Mouse (Mus musculus): ENCODE measurements around the gene Elob. TPM values are rescaled to one million over a fixed set of nuclear protein-coding genes. Genes with fewer than 3 reads are reported as not detected.

The Elob gene
- polyA plus RNA-seq, 2 experiments, result 739 to 1,221 TPM

GRCm38 (mm10) chr17:23815641-23816040 lies 13.3 kb downstream of the Elob start:
- Histone ChIP-seq H3K9ac (ENCODE audit: low read depth, low read length, severe bottlenecking) (no peak overlapping the region), H3K27ac (replicated peaks; ENCODE audit: low read depth, low read length) (no peak overlapping the region), H3K4me3 (replicated peaks; ENCODE audit: low read length) (no peak overlapping the region), H3K4me1 (ENCODE audit: control insufficient read depth, insufficient read depth, low read length) (no peaks in the 10 kb centered on the region), H3K4me2 (replicated peaks; ENCODE audit: low read depth, low read length, severe bottlenecking) (no peak overlapping the region), H3K27me3 (ENCODE audit: control insufficient read depth, insufficient read depth, low read length) (no peaks in the 10 kb centered on the region), H3K36me3 (ENCODE audit: control insufficient read depth, insufficient read depth, low read length) (peaks cover 96% of the 10 kb centered on the region), H3K9me3 (ENCODE audit: control insufficient read depth, low read length) (peaks cover 49% of the 10 kb centered on the region)
- DNase-seq (ENCODE audit: low spot score) (no peak), ATAC-seq (ENCODE audit: low FRiP score, low read depth) (no peak)
- TF ChIP-seq POLR2A (IDR thresholded peaks at IDR 0.05; ENCODE audit: borderline replicate concordance, extremely low read depth, insufficient read depth, insufficient read length), result no peak
- 98% methylated on average over 16 of the region's 16 CpGs for WGBS

- H3K27me3 ChIP-seq (ENCODE audit: control insufficient read depth, insufficient read depth, low read length), result no peaks in the 10 kb centered on the region
- ATAC-seq (ENCODE audit: low FRiP score, low read depth), result no peak
- no peak for TF ChIP-seq POLR2A (IDR thresholded peaks at IDR 0.05; ENCODE audit: borderline replicate concordance, extremely low read depth, insufficient read depth, insufficient read length)
- H3K36me3 ChIP-seq (ENCODE audit: control insufficient read depth, insufficient read depth, low read length), result peaks cover 62% of the 10 kb centered on the region
- peaks cover 21% of the 10 kb centered on the region for H3K4me1 ChIP-seq (ENCODE audit: control insufficient read depth, insufficient read depth, low read length)
- 96% methylated on average over 3 of the region's 3 CpGs for WGBS
- no peak overlapping the region for H3K27ac ChIP-seq (replicated peaks; ENCODE audit: low read depth, low read length)
- H3K4me2 ChIP-seq (replicated peaks; ENCODE audit: low read depth, low read length, severe bottlenecking), result no peak overlapping the region
- DNase-seq (ENCODE audit: low spot score), result no peak
- H3K4me3 ChIP-seq (replicated peaks; ENCODE audit: low read length), result no peak overlapping the region
- no peak overlapping the region for H3K9ac ChIP-seq (ENCODE audit: low read depth, low read length, severe bottlenecking)
- no peaks in the 10 kb centered on the region for H3K9me3 ChIP-seq (ENCODE audit: control insufficient read depth, low read length)
Observed at GRCm38 (mm10) chr17:23807918-23808317, 21.0 kb downstream of the Elob start.

DNA sequence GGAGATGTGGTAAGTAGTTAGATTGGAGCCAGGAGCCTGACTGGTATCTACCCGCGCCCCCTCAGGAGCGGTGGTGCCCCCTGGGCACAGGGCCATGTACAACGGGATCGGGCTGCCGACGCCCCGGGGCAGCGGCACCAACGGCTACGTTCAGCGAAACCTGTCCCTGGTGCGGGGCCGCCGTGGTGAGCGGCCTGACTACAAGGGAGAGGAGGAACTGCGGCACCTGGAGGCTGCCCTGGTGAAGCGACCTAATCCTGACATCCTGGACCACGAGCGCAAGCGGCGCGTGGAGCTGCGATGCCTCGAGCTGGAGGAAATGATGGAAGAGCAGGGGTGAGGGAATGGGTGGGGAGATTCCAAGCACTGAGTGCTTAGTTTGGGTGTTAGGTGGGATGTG lies 22.1 kb downstream of the Elob start:
- H3K4me2 ChIP-seq (replicated peaks; ENCODE audit: low read depth, low read length, severe bottlenecking), result 0 out of 2 replicates have a peak overlapping the region, but pooled peaks have one; percentile 15
- peak overlapping the region; percentile 2; the same call in 1 of the 2 replicates for H3K9ac ChIP-seq (ENCODE audit: low read depth, low read length, severe bottlenecking)
- no peak overlapping the region for H3K27ac ChIP-seq (replicated peaks; ENCODE audit: low read depth, low read length)
- 71% methylated on average over 25 of the region's 25 CpGs for WGBS
- no peaks in the 10 kb centered on the region for H3K9me3 ChIP-seq (ENCODE audit: control insufficient read depth, low read length)
- H3K4me1 ChIP-seq (ENCODE audit: control insufficient read depth, insufficient read depth, low read length), result peaks cover 21% of the 10 kb centered on the region
- TF ChIP-seq POLR2A (IDR thresholded peaks at IDR 0.05; ENCODE audit: borderline replicate concordance, extremely low read depth, insufficient read depth, insufficient read length), result no peak
- DNase-seq (ENCODE audit: low spot score) (no peak), ATAC-seq (ENCODE audit: low FRiP score, low read depth) (no peak)
- no peaks in the 10 kb centered on the region for H3K27me3 ChIP-seq (ENCODE audit: control insufficient read depth, insufficient read depth, low read length)
- H3K36me3 ChIP-seq (ENCODE audit: control insufficient read depth, insufficient read depth, low read length), result peaks cover 51% of the 10 kb centered on the region
- 0 out of 2 replicates have a peak overlapping the region, but pooled peaks have one; percentile 5 for H3K4me3 ChIP-seq (replicated peaks; ENCODE audit: low read length)

DNA sequence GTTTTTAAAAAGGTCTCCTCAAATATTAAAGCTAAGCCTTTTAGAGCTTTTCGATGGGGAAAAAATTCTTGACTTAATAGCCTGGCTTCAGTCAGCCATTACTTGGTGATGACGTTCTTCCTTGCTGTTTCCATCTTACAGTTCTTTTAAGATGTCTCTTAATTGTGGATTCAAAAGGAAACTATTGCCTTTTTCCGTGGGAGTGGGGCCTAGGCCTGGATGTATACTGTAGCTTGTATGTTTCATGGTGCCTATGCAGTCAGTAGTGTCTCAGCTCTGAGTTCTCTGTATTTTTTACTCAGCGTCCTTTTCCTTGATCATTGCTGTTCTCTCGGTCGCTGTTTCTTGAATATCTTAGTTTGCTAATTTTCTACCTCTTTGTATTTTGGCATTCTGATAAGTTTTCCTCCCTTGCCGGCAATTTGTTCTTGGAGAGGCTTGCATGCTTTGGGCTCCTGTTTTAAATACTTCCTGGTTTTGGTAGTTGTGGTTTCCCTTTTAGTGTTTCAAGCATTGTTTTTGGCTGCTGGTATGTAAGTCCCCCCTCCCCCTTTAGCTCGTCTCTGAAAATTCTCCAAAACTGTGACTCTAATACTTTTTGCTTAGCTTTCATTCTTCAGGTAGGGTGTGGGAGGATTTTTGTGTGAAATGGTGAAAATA lies 24.4 kb downstream of the Elob start:
- TF ChIP-seq POLR2A (IDR thresholded peaks at IDR 0.05; ENCODE audit: borderline replicate concordance, extremely low read depth, insufficient read depth, insufficient read length), result no peak
- WGBS, result 3% methylated on average over 8 of the region's 8 CpGs
- Histone ChIP-seq H3K9ac (ENCODE audit: low read depth, low read length, severe bottlenecking) (peak overlapping the region; percentile 93), H3K27me3 (ENCODE audit: control insufficient read depth, insufficient read depth, low read length) (no peaks in the 10 kb centered on the region), H3K9me3 (ENCODE audit: control insufficient read depth, low read length) (no peaks in the 10 kb centered on the region), H3K4me1 (ENCODE audit: control insufficient read depth, insufficient read depth, low read length) (peaks cover 21% of the 10 kb centered on the region), H3K4me3 (replicated peaks; ENCODE audit: low read length) (peak overlapping the region; percentile 96), H3K4me2 (replicated peaks; ENCODE audit: low read depth, low read length, severe bottlenecking) (peak overlapping the region; percentile 86), H3K36me3 (ENCODE audit: control insufficient read depth, insufficient read depth, low read length) (peaks cover 28% of the 10 kb centered on the region), H3K27ac (replicated peaks; ENCODE audit: low read depth, low read length) (0 out of 2 replicates have a peak overlapping the region, but pooled peaks have one; percentile 52)
- no peak for DNase-seq (ENCODE audit: low spot score)
- no peak for ATAC-seq (ENCODE audit: low FRiP score, low read depth)

DNA sequence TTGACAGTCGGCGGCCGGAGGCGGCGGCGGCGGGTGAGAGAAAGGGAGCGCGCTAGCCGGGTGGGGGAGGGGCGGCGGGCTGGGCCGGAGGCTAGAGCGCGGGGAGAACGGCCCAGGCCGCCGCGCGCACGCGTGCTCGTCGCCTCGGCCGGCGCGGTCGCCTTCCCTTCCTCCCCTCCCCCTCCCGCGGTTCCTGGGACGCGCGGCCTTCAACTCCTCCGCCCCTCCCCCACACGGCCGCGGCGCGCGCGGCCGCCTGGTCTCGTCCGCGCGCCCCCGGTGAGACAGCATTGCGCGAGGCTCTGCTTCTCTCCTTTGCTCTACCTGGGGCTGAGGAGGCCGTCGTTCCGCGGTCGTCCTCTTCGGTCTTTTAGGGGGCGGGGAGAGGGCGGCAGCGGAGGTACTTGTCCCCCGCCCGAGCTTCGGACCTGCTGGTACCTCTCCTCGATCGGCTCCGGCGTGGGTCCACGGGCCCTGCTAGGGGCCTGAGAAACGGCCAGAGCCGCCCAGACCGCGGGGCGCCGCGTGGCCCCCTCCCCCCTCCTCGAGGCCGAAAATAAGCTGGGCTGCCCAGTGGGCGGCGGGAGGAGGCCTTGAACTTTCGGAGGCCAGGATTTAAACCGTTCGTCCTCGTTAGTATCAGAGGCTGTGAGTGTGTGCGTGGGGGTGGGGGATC lies 25.4 kb downstream of the Elob start:
- H3K4me1 ChIP-seq (ENCODE audit: control insufficient read depth, insufficient read depth, low read length), result peaks cover 21% of the 10 kb centered on the region
- H3K36me3 ChIP-seq (ENCODE audit: control insufficient read depth, insufficient read depth, low read length), result peaks cover 18% of the 10 kb centered on the region
- H3K27ac ChIP-seq (replicated peaks; ENCODE audit: low read depth, low read length), result peak overlapping the region; percentile 96
- H3K9me3 ChIP-seq (ENCODE audit: control insufficient read depth, low read length), result no peaks in the 10 kb centered on the region
- peak overlapping the region; percentile 96 for H3K4me3 ChIP-seq (replicated peaks; ENCODE audit: low read length)
- DNase-seq (ENCODE audit: low spot score) (peak; percentile 80), ATAC-seq (ENCODE audit: low FRiP score, low read depth) (peak; percentile 57)
- TF ChIP-seq POLR2A (IDR thresholded peaks at IDR 0.05; ENCODE audit: borderline replicate concordance, extremely low read depth, insufficient read depth, insufficient read length), result no peak
- H3K27me3 ChIP-seq (ENCODE audit: control insufficient read depth, insufficient read depth, low read length), result no peaks in the 10 kb centered on the region
- H3K9ac ChIP-seq (ENCODE audit: low read depth, low read length, severe bottlenecking), result peak overlapping the region; percentile 93
- peak overlapping the region; percentile 86 for H3K4me2 ChIP-seq (replicated peaks; ENCODE audit: low read depth, low read length, severe bottlenecking)
- WGBS, result 1% methylated on average over 45 of the region's 83 CpGs

Measured in limb, embryonic 14.5 days (tissue).